Mouse (Mus musculus) layer of hippocampus, postnatal 10 days (tissue): ENCODE data around the gene Pappa2. TPM values are rescaled to one million over a fixed set of nuclear protein-coding genes. Genes with fewer than 3 reads are reported as not detected.

Source experiments
- DNase-seq, 2 experiments: peaks; one replicate each; pipeline ENCODE4 v3.0.0; 2021; ENCODE audit warnings: low spot score in 2 of 2
- total RNA-seq, 2 experiments: library from RNA; stranded (reverse); gene quantifications; 2 replicates each; pipeline ENCODE4 v1.2.3; 2021

The Pappa2 gene
- total RNA-seq, 2 experiments from 2014 or later = 3.5 to 3.7 TPM

GRCm38 (mm10) chr1:158910661-158911060 is 69.6 kb downstream of the Pappa2 start:
- no peak for DNase-seq

GRCm38 (mm10) chr1:158897339-158897738 is 83.0 kb downstream of the Pappa2 start:
- DNase-seq = no peak

- DNase-seq = no peak
These were observed 85.8 kb downstream of the Pappa2 start for GRCm38 (mm10) chr1:158894441-158894840.

- DNase-seq = peak in 1 of 2 experiments; percentile 14
These were observed 104.8 kb downstream of the Pappa2 start for GRCm38 (mm10) chr1:158875487-158875886.

- no peak for DNase-seq
These were observed 105.7 kb downstream of the Pappa2 start for GRCm38 (mm10) chr1:158874552-158875077.

- DNase-seq = no peak
These were observed 106.7 kb downstream of the Pappa2 start for GRCm38 (mm10) chr1:158873631-158874030.

GRCm38 (mm10) chr1:158871401-158871800 is 108.9 kb downstream of the Pappa2 start:
- DNase-seq = no peak

GRCm38 (mm10) chr1:158860190-158860589 is 120.1 kb downstream of the Pappa2 start:
- no peak for DNase-seq

GRCm38 (mm10) chr1:158853936-158854882 is 126.1 kb downstream of the Pappa2 start:
- no peak for DNase-seq

- DNase-seq = no peak
These were observed 127.3 kb downstream of the Pappa2 start for GRCm38 (mm10) chr1:158852836-158853567.

GRCm38 (mm10) chr1:158850459-158850858 is 129.8 kb downstream of the Pappa2 start:
- no peak for DNase-seq

GRCm38 (mm10) chr1:158844604-158845003 is 135.7 kb downstream of the Pappa2 start:
- peak in 1 of 2 experiments; percentile 14 for DNase-seq

- DNase-seq = no peak
These were observed 143.1 kb downstream of the Pappa2 start for GRCm38 (mm10) chr1:158837151-158837550.

GRCm38 (mm10) chr1:158830152-158830551 is 150.1 kb downstream of the Pappa2 start:
- DNase-seq = no peak

- no peak for DNase-seq
These were observed 152.4 kb downstream of the Pappa2 start for GRCm38 (mm10) chr1:158827931-158828330.

- no peak for DNase-seq
These were observed 160.6 kb downstream of the Pappa2 start for GRCm38 (mm10) chr1:158819676-158820075.

- DNase-seq = no peak
These were observed 163.8 kb downstream of the Pappa2 start for GRCm38 (mm10) chr1:158816479-158816878.

- DNase-seq = no peak
These were observed 168.4 kb downstream of the Pappa2 start for GRCm38 (mm10) chr1:158811887-158812286.

- no peak for DNase-seq
These were observed 204.8 kb downstream of the Pappa2 start for GRCm38 (mm10) chr1:158775486-158775885.

- no peak for DNase-seq
These were observed 207.2 kb downstream of the Pappa2 start for GRCm38 (mm10) chr1:158773102-158773501.

- DNase-seq = no peak
These were observed 209.5 kb downstream of the Pappa2 start for GRCm38 (mm10) chr1:158770756-158771155.
